Mouse (Mus musculus) neural tube, embryonic 13.5 days (tissue): ENCODE data around the gene Lamtor4. TPM values are rescaled to one million over a fixed set of nuclear protein-coding genes. Genes with fewer than 3 reads are reported as not detected.
A peak's percentile ranks its signal among the peaks of the same experiment; 100 is the strongest.

ENCODE experiments used
- ATAC-seq: fragments of 200-750 bp; cut with Nextera tagmentation; 2 replicates; pipeline ENCODE4 v1.8.0; 2017; ENCODE audit warnings: low read depth, mild to moderate bottlenecking, moderate TSS enrichment, moderate library complexity
- H3K27ac ChIP-seq: fragments of 300-500 bp; sonication (generic); replicated peaks from 2 replicates; pipeline ENCODE4 v1.5.1; 2015; ENCODE audit warnings: moderate library complexity, mild to moderate bottlenecking, inconsistent platforms
- H3K27me3 ChIP-seq: fragments of 300-500 bp; sonication (generic); 2 replicates; pipeline ENCODE4 v1.6.1; 2015; ENCODE audit warnings: mild to moderate bottlenecking, inconsistent platforms
- H3K36me3 ChIP-seq: fragments of 300-500 bp; sonication (generic); 2 replicates; pipeline ENCODE4 v1.6.1; 2015; ENCODE audit warnings: mild to moderate bottlenecking, inconsistent platforms
- H3K4me1 ChIP-seq: fragments of 300-500 bp; sonication (generic); replicated peaks from 2 replicates; pipeline ENCODE4 v1.6.1; 2015; ENCODE audit warnings: inconsistent platforms
- H3K4me2 ChIP-seq: fragments of 300-500 bp; sonication (generic); 2 replicates; pipeline ENCODE4 v1.6.1; 2015; ENCODE audit warnings: inconsistent platforms, mild to moderate bottlenecking, moderate library complexity
- H3K4me3 ChIP-seq: fragments of 300-500 bp; sonication (generic); 2 replicates; pipeline ENCODE4 v1.5.1; 2015; ENCODE audit warnings: mild to moderate bottlenecking, inconsistent platforms
- H3K9ac ChIP-seq: fragments of 300-500 bp; sonication (generic); 2 replicates; pipeline ENCODE4 v1.6.1; 2015; ENCODE audit warnings: moderate library complexity, mild to moderate bottlenecking, inconsistent platforms
- H3K9me3 ChIP-seq: fragments of 300-500 bp; sonication (generic); 2 replicates; pipeline ENCODE4 v1.6.1; 2016; ENCODE audit warnings: inconsistent platforms
- WGBS: fragments of 180-500 bp; shearing (Covaris S2); methylation state at CpG from one replicate; pipeline ENCODE4 v1.1.7; 2015; 5-methylcytosine and 5-hydroxymethylcytosine counted together
- polyA plus RNA-seq: library from polyadenylated mRNA; unstranded; fragments of >200 nt; fragmentation: Nextera tagmentation; extraction: Ambion mirVana; gene quantifications from 2 replicates; pipeline ENCODE4 v1.2.1, GENCODE M21; 2015

The Lamtor4 gene
- polyA plus RNA-seq, 1 experiment from 2014 or later = 94.5 TPM

DNA sequence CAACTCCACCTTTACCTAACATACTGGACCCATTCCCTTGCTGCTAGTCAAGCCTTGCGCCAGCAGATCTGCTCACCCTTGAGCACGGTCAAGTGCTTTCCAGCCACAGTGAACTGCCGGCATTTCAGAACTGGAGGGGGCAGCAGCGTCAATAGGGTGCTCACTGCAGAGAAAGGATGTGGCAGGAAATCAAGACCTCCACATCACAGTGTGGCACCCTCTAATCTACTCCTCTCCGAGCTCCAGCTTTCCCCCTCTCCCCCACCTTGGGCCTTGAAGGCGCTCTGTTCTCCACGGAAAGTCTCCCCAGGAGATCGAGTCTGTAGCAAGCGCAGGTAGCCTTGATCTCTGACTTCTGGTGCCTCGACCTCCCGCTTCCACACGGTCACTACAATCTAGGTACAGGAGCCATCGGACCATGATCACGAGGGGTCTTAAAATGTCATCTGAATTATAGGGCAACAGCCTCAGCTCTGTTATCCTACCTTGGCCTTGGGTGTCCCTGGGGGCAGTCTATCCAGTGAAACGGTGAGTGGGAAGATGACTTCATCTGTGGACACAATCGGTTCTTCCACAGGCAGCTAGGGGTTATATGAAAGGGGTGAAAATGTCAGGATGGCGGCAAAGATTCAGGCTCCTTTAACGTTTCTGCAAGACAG, 7.4 kb downstream of the Lamtor4 start:
- Histone ChIP-seq H3K4me3 (peak overlapping the region; percentile 91), H3K27ac (no peak overlapping the region), H3K4me2 (peak overlapping the region; percentile 96), H3K4me1 (peaks cover 50% of the 10 kb centered on the region), H3K36me3 (peaks cover 64% of the 10 kb centered on the region), H3K27me3 (no peaks in the 10 kb centered on the region), H3K9me3 (no peaks in the 10 kb centered on the region), H3K9ac (peak overlapping the region; percentile 98)
- WGBS = 68% methylated on average over 18 of the region's 18 CpGs
- no peak for ATAC-seq

DNA sequence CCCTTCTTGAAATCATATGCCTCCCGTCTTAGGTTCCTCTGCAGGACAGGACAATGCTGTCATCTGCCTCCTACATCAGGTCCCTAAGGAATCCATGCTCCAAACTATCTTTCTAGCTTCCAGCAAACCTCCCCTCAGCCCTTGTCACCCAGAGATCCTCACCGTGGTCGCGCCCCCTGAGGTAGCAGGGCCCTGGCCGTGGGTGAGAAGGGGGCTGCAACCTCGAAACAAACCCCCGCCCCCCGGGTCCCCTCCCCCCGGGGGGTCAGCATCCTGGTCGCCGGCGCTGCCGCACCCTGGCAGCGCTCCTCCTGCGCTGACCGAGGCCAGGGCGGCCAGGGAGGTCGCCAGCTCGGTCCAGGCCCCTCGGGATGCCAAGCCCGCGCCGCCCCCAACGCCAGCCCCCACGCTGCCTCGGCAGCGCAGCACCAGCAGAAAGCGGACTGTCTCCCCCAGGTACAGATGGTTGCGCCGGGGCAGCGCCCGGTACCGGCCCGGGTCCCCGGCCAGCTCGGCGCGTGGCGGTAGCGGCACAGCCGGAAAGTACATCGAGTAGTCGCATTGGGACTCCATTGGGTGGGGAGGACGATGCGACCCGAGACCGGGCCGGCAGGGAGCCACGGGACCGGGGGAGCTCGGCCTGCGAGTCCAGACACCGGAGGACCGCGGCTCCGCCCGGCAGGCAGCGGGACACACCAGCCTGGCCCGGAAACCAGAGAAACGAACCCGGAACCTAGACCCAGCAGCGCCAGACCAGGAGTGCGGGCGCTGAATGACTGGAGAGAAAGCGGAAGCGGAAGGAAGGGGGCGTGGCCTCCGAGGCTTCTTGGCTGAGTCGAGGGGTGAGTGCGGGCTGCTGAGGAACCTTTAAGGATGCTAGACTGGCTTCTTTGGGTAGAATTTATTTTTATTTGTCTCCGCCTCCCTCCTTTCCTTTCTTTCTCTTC, 8.3 kb downstream of the Lamtor4 start, which contains the start of gene BC037034:
Gene BC037034, minus strand, starts transcription at position 774 of the 947 bp plus-strand sequence.
- Histone ChIP-seq H3K27ac (peak within 1 kb of the TSS; percentile 82), H3K4me3 (peak within 1 kb of the TSS; percentile 91), H3K9ac (peak within 1 kb of the TSS; percentile 98), H3K4me2 (peak within 1 kb of the TSS; percentile 96), H3K4me1 (peaks cover 50% of the 10 kb centered on the region), H3K9me3 (no peaks in the 10 kb centered on the region), H3K36me3 (peaks cover 56% of the 10 kb centered on the region), H3K27me3 (no peaks in the 10 kb centered on the region)
- peak; percentile 89 for ATAC-seq
- whole genome bisulfite sequencing = under 1% methylated on average over 70 of the region's 71 CpGs

DNA sequence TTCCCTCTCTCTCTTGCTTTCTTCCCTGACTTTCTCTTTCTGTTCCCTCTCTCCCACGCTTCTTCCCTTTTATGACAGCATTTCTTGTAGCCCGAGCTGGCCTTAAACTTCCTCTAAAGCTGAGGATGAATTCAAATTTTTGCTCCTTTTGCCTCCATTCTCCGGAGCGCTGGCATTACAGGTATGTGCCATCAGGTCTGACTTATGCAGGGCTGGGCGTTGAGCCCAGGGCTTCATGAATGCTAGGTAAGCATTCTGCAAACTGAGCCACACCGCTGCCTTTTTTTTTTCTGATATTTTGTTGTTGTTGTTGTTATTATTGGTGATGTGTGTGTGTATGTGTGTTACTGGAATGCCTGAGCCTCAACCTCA, 8.9 kb downstream of the Lamtor4 start:
- no peaks in the 10 kb centered on the region for H3K27me3 ChIP-seq
- 0 out of 2 replicates have a peak, but pooled peaks have one; percentile 8 for ATAC-seq
- peaks cover 47% of the 10 kb centered on the region for H3K4me1 ChIP-seq
- no peaks in the 10 kb centered on the region for H3K9me3 ChIP-seq
- H3K4me3 ChIP-seq = peak overlapping the region; percentile 91
- peak overlapping the region; percentile 96 for H3K4me2 ChIP-seq
- peaks cover 49% of the 10 kb centered on the region for H3K36me3 ChIP-seq
- peak overlapping the region; percentile 98 for H3K9ac ChIP-seq
- 16% methylated on average over 6 of the region's 6 CpGs for WGBS
- peak overlapping the region; percentile 82 for H3K27ac ChIP-seq

DNA sequence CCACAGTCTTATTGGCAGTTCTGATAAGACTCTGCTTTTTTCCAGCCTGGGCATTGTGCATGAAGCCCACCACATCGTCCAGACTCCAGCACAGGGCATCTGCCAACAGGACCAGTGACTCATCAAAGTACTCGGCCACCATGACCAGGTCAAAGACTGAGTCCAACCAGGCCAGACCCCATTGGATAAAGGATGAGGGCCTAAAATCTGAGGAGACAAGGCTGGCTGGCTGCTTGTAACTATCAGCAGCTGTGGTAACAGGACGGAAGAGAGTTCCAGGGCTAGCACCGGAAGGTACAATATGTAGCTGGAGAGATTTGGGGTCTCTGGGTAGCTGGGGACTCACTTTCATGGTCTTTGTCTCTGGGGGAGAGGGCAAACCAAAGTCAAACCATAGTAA, 10.4 kb downstream of the Lamtor4 start:
- H3K27ac ChIP-seq = no peak overlapping the region
- no peaks in the 10 kb centered on the region for H3K9me3 ChIP-seq
- H3K4me3 ChIP-seq = no peak overlapping the region
- H3K4me2 ChIP-seq = no peak overlapping the region
- peaks cover 33% of the 10 kb centered on the region for H3K4me1 ChIP-seq
- no peak for ATAC-seq
- peaks cover 34% of the 10 kb centered on the region for H3K36me3 ChIP-seq
- WGBS = 92% methylated on average over 4 of the region's 4 CpGs
- H3K9ac ChIP-seq = no peak overlapping the region
- no peaks in the 10 kb centered on the region for H3K27me3 ChIP-seq

DNA sequence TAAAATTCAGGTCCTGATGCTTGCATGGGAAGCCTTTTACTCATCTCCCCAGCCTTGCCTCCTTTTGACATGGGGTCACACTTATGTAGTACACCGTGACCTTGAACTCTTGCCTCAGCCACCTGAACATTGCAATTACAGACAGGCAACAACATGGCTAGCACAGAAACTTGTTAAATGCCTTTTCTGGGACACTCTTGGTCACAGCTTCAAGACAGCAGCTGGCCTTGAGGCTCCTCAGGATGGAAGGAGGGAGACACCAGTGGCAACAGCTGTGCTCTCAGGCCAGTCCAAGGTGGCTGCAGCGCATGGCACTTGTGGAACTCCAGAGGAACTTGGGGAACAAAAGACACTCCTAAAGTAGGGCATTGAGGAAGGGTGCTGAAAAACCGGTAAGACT, 11.8 kb downstream of the Lamtor4 start:
- peaks cover 20% of the 10 kb centered on the region for H3K36me3 ChIP-seq
- H3K27ac ChIP-seq = no peak overlapping the region
- ATAC-seq = no peak
- no peaks in the 10 kb centered on the region for H3K27me3 ChIP-seq
- H3K4me2 ChIP-seq = no peak overlapping the region
- no peaks in the 10 kb centered on the region for H3K9me3 ChIP-seq
- 85% methylated on average over 3 of the region's 3 CpGs for WGBS
- H3K9ac ChIP-seq = no peak overlapping the region
- H3K4me1 ChIP-seq = peaks cover 29% of the 10 kb centered on the region
- no peak overlapping the region for H3K4me3 ChIP-seq

DNA sequence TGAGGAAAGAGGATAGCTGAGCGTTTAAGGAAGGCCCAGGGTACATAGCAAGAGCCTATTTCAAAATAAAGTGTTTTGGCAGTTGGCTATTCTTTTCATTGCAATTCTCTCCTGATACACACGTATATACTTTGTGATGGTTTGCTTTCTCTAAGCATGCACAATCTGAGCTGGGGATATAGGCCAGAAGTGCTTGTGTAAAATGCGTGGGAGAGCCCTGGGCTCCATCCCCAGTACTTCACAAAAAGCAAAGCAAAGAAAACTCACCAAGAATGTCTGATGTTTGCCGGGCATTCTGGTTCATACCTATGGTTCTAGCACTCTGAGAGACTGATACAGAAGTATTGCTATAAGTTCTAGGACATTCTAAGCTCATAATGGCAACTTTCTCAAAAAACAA, 13.7 kb downstream of the Lamtor4 start:
- no peak overlapping the region for H3K9ac ChIP-seq
- ATAC-seq = no peak
- peaks cover 19% of the 10 kb centered on the region for H3K36me3 ChIP-seq
- H3K4me2 ChIP-seq = no peak overlapping the region
- H3K9me3 ChIP-seq = no peaks in the 10 kb centered on the region
- no peaks in the 10 kb centered on the region for H3K27me3 ChIP-seq
- WGBS = 88% methylated on average over 4 of the region's 4 CpGs
- H3K4me3 ChIP-seq = no peak overlapping the region
- no peak overlapping the region for H3K27ac ChIP-seq
- H3K4me1 ChIP-seq = peaks cover 35% of the 10 kb centered on the region

DNA sequence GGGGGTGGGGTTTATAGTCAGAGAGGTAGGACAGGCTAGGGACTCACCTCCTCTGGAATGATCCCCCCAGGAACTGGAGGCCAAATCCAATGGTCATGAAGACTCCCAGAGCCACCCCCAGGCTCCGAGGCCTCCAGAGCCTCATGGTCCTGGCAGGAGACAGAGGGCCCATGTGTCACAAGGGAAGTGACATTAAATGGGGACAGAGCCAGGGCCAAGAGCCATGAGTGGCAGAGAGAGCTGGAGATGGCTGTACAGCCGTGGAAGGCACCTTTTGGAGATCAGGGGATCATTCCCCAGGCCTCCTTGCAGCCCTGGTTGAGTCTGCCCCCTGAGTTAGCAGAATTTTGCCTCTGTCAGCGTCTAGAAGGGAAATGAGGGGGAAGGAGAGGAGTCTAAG, 15.9 kb downstream of the Lamtor4 start:
- Histone ChIP-seq H3K4me3 (no peak overlapping the region), H3K4me2 (peak overlapping the region; percentile 46; the same call in 1 of the 2 replicates), H3K36me3 (peaks cover 33% of the 10 kb centered on the region), H3K27me3 (no peaks in the 10 kb centered on the region), H3K9ac (no peak overlapping the region), H3K27ac (no peak overlapping the region), H3K9me3 (no peaks in the 10 kb centered on the region), H3K4me1 (peaks cover 44% of the 10 kb centered on the region)
- ATAC-seq = no peak
- WGBS = 58% methylated on average over 3 of the region's 3 CpGs

DNA sequence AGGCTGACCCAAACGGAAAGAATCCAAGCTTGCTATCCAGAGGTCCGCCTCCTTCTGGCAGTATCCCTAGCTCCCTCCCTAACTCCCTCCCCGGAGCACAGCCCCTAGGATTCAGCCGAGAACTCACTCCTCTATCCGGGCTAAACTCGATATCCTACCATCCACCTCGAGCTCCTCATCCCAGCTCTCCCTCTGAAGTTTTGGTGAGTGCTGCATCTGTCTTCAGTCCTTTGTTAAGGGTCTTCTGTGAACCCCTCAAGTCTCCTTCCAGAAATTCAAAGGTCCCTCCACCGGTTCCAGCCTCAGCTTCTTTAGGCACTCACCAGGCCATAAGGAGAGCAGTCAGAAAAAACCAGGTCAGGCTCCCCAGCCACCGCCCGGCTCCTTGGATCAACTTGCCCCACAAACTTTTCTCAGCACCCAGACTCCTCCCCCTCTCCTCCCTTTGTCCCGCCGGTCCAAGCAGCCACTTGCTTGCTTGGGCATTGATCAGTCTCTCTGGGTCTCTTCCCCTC, 17.2 kb downstream of the Lamtor4 start, which contains the start of gene Gal3st4:
Gene Gal3st4, minus strand, starts transcription at position 432 of the 515 bp plus-strand sequence.
- peaks cover 57% of the 10 kb centered on the region for H3K4me1 ChIP-seq
- H3K4me3 ChIP-seq = peak within 1 kb of the TSS; percentile 13
- H3K27ac ChIP-seq = peak within 1 kb of the TSS; percentile 59
- WGBS = under 1% methylated on average over 12 of the region's 12 CpGs
- H3K36me3 ChIP-seq = peaks cover 35% of the 10 kb centered on the region
- no peak for ATAC-seq
- H3K9me3 ChIP-seq = no peaks in the 10 kb centered on the region
- H3K9ac ChIP-seq = peak within 1 kb of the TSS; percentile 52
- no peaks in the 10 kb centered on the region for H3K27me3 ChIP-seq
- H3K4me2 ChIP-seq = peak within 1 kb of the TSS; percentile 46

DNA sequence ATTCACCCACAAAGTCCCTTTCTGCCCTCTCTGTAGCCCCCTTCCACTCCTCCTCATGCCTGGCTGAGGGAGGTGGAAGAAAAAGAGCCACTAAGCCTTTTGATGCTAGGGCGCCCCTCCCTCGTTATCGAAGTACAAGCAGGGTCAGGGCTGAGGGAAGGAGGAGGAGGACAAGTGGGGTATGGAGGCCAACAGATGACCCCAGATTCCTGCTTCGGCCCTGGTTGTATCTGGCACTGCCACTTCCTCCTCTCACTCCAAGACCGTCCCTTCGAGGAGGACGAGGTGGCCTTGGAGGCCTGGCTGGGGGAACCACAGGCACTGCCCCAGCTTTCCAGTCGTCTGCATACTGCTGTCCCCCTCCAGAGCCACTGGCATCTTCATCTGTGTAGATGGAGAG, 18.9 kb downstream of the Lamtor4 start:
- ATAC-seq = no peak
- WGBS = 63% methylated on average over 8 of the region's 8 CpGs
- Histone ChIP-seq H3K36me3 (peaks cover 45% of the 10 kb centered on the region), H3K9me3 (no peaks in the 10 kb centered on the region), H3K27ac (no peak overlapping the region), H3K4me2 (no peak overlapping the region), H3K27me3 (no peaks in the 10 kb centered on the region), H3K4me3 (no peak overlapping the region), H3K9ac (0 out of 2 replicates have a peak overlapping the region, but pooled peaks have one; percentile 5), H3K4me1 (peaks cover 74% of the 10 kb centered on the region)

DNA sequence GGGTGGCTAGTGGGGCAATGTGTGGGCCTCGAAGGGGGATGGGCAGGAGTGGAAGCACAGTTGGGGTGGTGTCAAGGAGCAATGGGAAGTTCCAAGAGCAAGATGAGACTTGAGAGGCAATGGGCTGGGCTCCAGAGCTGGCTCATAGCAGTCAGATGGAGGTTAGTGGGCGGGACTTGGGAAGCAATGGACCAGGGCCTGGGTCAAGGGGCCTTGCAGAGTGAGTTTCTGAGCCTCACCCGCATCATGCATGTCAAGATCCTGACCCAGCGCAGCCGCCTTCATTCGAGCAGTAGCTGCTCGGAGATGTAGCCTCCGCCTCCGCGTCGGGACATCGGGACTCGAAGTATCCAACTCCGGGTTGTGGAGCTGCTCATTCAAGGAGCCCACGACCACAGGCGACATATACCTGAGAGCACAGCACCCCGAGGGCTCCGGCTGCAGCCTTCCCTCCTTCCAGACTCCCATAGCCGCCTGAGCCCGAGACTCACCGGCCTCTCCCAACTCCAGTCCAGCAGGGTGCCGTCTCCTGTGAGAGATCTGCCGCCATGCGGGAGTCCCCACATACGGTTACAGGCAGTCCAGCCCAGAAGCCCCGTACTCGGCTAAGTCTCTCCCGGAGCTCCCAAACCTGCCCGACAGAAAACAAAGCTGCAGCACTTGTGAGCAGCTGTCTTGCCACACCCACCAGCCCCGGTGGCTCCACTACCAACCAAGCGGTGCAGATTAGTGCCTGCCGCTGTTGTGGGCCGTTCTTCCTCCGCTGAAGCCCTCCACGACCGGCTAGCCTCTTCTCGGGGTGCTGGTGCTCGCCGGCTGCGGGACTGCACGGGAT, 20.2 kb downstream of the Lamtor4 start:
- H3K36me3 ChIP-seq = peaks cover 45% of the 10 kb centered on the region
- H3K27me3 ChIP-seq = no peaks in the 10 kb centered on the region
- H3K9me3 ChIP-seq = no peaks in the 10 kb centered on the region
- H3K4me3 ChIP-seq = peak overlapping the region; percentile 42
- H3K27ac ChIP-seq = peak overlapping the region; percentile 42; the same call in 1 of the 2 replicates
- peak overlapping the region; percentile 93 for H3K4me2 ChIP-seq
- H3K9ac ChIP-seq = peak overlapping the region; percentile 94
- H3K4me1 ChIP-seq = peaks cover 75% of the 10 kb centered on the region
- WGBS = 16% methylated on average over 41 of the region's 41 CpGs
- no peak for ATAC-seq

DNA sequence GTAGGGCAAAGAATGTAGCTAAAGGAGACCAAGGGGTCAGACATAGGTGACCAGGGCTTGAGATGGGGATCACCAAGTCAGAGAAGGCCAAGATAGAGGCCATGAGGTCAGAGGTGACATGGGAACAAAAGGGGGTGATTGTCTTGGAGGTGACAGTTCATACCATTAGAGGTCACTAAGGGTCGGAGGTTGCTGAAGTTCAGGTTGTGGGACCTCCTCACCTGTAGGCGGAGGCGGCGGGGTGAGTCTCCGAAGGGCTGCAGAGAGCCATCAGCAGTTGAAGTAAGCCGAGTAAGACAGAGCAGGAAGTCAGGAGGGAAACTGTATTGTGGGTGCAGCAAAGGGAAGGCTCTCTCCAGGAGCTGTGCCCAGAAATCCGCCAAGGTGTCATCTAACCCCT, 22.7 kb downstream of the Lamtor4 start:
- Histone ChIP-seq H3K27me3 (0 out of 2 replicates have a peak, but pooled peaks cover 5% of the 10 kb centered on the region), H3K4me1 (peaks cover 63% of the 10 kb centered on the region), H3K27ac (0 out of 2 replicates have a peak overlapping the region, but pooled peaks have one; percentile 14), H3K9me3 (peaks cover 7% of the 10 kb centered on the region; the same call in 1 of the 2 replicates), H3K9ac (peak overlapping the region; percentile 94), H3K36me3 (peaks cover 45% of the 10 kb centered on the region), H3K4me2 (peak overlapping the region; percentile 93), H3K4me3 (peak overlapping the region; percentile 88)
- no peak for ATAC-seq
- WGBS = 90% methylated on average over 7 of the region's 7 CpGs
